Mouse (Mus musculus): ENCODE data around the gene Olfr196.
"Not testable (repeated sequence)": the region's sequence is repeated elsewhere in the genome, so short reads cannot be mapped to it uniquely, and the experiment has no call there.

Olfr196 gene

DNA sequence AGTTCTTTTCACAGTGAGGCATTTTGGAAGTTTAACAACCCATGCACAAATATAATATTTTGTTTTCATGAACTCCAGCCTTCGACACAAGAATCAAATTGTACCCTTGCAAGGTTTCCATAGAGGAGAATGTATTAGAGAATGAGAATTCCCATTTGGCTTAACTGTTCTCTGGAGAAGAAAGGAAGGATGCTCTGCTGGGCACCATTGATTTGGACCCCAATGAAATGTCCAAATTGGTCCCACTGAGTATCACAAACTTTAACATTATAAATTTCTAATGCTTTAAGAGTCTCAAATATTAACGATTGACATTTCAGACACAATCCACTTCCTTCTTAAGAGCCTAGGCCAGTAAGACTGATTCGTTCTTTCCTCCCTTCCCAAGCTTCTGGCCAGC is at the start of gene Olfr196:
Gene Olfr196 (minus strand): TSS at position 101 of the 400 bp plus-strand sequence.
- no peak for DNase-seq (ENCODE audit: low read depth)

DNA sequence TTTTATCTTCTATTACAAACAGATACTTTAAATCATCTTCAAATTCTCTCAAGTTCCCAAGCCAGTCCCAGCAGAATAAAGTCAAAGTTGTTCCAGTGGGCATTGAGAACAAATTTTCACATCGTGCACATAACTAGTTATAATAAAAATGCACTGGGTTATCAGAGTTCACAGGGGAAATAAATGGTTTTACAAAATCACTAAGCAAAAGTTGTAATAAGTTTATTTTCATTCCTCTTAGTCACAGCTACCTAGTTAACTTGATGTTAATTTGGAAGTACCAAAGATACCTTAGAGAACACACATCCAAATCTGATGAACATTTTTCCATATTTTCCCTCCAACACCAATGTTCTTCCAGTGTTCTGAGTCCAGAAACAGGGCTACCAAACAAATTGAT is 49.4 kb upstream of the Olfr196 start, which contains the start of gene Olfr199:
Gene Olfr199 (minus strand): TSS at position 101 of the 400 bp plus-strand sequence.
- DNase-seq (ENCODE audit: low read depth) = not testable (repeated sequence)

DNA sequence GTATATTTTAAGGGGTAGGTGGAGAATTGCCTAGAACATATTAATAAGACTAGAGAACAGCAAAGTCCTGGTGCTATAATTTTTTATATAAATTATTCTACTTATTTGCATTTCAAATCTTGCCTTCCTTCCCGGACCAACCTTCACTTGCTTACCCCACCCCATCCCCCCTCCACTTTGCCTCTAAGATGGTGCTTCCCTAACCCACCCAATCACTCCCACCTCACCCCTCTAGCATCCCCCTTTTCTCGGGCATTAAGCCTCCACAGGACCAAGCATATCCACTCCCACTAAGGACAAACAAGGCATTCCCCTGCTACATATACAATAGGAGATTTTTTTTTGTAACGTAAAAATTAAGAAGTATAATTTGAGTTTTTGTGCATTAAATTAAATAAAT is 47.6 kb upstream of the Olfr196 start:
- DNase-seq (ENCODE audit: low read depth) = not testable (repeated sequence)

GRCm38 (mm10) chr16:59203433-59203832 is 33.2 kb upstream of the Olfr196 start, which contains the start of gene Olfr198:
Gene Olfr198 (minus strand): TSS chr16:59203533.
- not testable (repeated sequence) for DNase-seq (ENCODE audit: low read depth)

DNA sequence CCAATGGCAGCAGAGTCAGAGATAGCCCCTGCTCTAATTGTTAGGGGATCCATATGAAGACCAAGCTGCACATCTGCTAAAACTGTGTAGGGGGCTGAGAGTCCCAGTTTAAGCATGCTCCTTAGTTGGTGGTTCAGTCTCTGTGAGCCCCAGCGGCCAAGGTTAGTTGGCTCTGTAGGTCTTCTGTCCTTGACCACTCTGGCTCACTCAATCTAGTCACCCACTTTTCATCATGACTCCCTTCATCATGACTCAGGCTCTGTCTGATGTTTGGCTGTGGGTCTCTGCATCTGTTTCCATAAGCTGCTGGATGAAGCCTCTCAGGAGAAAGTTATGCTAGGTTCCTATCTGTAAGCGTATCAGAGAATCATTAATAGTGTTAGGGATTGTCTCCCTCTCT is 18.3 kb downstream of the Olfr196 start:
- DNase-seq (ENCODE audit: low read depth) = no peak

DNA sequence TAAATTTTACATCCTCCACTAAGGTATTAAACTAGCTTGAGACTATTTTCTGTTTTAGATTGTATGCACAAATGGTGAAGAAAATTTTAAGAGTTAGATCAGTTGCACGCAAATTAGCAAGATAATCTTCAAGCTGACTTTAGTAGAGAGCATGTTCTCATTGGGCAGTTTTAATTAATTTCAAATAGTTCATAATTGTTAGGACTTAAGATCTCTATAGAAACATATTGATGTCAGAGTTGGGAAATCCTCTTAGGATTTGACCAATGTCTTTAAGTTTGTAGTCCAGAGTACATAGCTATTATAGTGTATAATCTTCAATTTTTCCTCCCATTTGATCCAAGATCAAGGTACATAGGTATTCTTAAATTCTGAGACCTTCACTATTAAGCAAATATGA is 23.5 kb downstream of the Olfr196 start, which contains the start of gene Olfr195:
Gene Olfr195 (plus strand): TSS at position 301 of the 400 bp plus-strand sequence.
- no peak for DNase-seq (ENCODE audit: low read depth)

DNA sequence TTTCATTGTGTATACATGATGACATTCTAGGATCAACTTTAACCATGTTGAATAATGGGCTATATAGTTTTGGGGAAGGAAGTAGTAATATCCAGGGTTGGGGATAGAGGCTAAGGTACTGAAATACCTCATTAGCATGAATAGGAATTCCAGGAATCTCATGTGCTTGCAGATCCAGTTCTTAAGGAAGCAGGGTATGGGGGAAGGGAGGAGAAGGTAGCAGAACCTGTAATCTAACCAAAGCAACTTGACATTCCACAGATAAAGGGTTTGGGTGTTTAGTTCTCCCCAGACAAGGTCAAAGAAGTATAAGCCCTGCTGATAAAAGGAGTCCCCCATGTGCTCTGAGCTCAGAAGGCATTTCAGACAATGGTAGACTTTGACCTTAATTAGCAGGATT is 29.1 kb downstream of the Olfr196 start:
- no peak for DNase-seq (ENCODE audit: low read depth)

GRCm38 (mm10) chr16:59130740-59131139 is 39.5 kb downstream of the Olfr196 start:
- no peak for DNase-seq (ENCODE audit: low read depth)

DNA sequence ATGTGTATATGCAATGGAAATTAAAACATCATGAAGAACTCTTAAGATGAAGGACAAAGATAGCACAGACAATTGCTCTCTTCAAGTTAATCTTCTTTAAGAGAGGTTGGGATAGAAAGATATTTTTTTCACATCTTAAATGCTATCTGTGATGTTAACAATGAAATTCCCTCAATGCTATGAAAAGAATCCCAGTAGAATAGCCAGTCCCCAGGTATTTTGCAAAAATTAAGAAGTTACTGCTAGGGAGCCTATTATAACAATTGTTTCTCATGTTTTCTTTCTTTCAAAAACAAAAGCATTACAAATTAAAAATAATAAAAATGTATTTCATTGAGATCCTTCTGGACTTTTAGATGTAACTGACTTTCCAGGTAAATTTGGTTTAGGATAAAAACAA is 49.3 kb downstream of the Olfr196 start, which contains the start of gene Olfr194:
Gene Olfr194 (minus strand): TSS at position 101 of the 400 bp plus-strand sequence.
- no peak for DNase-seq (ENCODE audit: low read depth)
